Mouse (Mus musculus): ENCODE measurements around the gene Adgrv1. TPM values are rescaled to one million over a fixed set of nuclear protein-coding genes. Genes with fewer than 3 reads are reported as not detected.

Adgrv1 gene
- polyA plus RNA-seq, 1 experiment from 2014 or later: 2.7 TPM

- H3K36me3 ChIP-seq: no peaks in the 10 kb centered on the region
- H3K4me3 ChIP-seq: no peak overlapping the region
- no peak for DNase-seq (ENCODE audit: low spot score)
- no peaks in the 10 kb centered on the region for H3K4me1 ChIP-seq
- no peak overlapping the region for H3K27ac ChIP-seq
- WGBS: 85% methylated on average over 6 of the region's 6 CpGs
- H3K9me3 ChIP-seq: no peaks in the 10 kb centered on the region
- H3K27me3 ChIP-seq (ENCODE audit: insufficient read depth, poor library complexity, severe bottlenecking): no peaks in the 10 kb centered on the region
Observed at GRCm38 (mm10) chr13:81167450-81167849, 465.5 kb downstream of the Adgrv1 start.

DNA sequence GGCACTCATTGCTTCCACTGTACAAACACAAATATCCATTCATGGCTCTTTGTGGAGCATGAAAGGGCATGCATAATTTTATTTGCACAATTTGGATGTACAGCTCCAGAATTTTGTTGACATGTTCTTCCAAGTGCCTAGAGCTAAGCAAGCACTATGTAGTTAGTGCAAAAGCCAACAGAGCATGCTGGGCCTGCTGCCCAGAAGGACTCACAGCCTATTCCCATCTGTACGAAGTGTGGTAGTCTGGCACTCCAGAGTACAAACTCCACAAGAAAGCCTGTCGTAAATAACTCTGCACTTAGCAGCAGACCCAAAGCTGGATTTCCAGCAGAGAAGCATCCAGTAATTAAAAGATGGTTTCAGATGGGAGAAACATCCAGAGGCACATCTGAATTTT lies 473.1 kb downstream of the Adgrv1 start:
- no peak overlapping the region for H3K4me3 ChIP-seq
- no peaks in the 10 kb centered on the region for H3K36me3 ChIP-seq
- WGBS: 71% methylated on average over 2 of the region's 2 CpGs
- H3K27me3 ChIP-seq (ENCODE audit: insufficient read depth, poor library complexity, severe bottlenecking): no peaks in the 10 kb centered on the region
- no peak for DNase-seq (ENCODE audit: low spot score)
- no peak overlapping the region for H3K27ac ChIP-seq
- no peaks in the 10 kb centered on the region for H3K4me1 ChIP-seq
- H3K9me3 ChIP-seq: no peaks in the 10 kb centered on the region

GRCm38 (mm10) chr13:81155322-81155721 lies 477.6 kb downstream of the Adgrv1 start:
- no peaks in the 10 kb centered on the region for H3K4me1 ChIP-seq

DNA sequence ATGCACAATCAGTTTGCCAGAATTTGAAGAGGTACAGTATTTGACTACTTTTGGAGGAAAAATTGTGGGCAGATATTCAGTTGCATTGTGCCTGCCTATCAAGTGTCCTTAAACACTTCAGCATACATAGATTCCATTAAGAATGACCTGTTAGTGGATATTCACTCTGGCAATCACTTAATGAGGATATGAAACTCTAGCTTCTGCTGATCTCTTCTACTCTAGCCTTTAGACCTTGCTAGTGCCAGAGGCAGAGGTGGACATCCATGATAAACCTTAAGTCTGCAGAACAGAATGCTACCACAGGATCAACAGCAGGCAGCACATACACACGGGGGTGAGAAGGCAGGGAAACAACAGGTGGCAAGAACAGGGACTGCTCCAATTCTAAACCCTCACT lies 488.5 kb downstream of the Adgrv1 start:
- no peaks in the 10 kb centered on the region for H3K4me1 ChIP-seq
- H3K27ac ChIP-seq: no peak overlapping the region
- no peaks in the 10 kb centered on the region for H3K36me3 ChIP-seq
- H3K9me3 ChIP-seq: no peaks in the 10 kb centered on the region
- H3K27me3 ChIP-seq (ENCODE audit: insufficient read depth, poor library complexity, severe bottlenecking): no peaks in the 10 kb centered on the region
- H3K4me3 ChIP-seq: no peak overlapping the region
- DNase-seq (ENCODE audit: low spot score): no peak
- WGBS: 69% methylated on average over 1 of the region's 1 CpGs

More at GRCm38 (mm10) chr13:81155322-81155721, 477.6 kb downstream of the Adgrv1 start:
- no peaks in the 10 kb centered on the region for H3K27me3 ChIP-seq (ENCODE audit: insufficient read depth, poor library complexity, severe bottlenecking)
- H3K4me3 ChIP-seq: no peak overlapping the region
- no peak overlapping the region for H3K27ac ChIP-seq
- no peak for DNase-seq (ENCODE audit: low spot score)
- H3K9me3 ChIP-seq: no peaks in the 10 kb centered on the region
- H3K36me3 ChIP-seq: no peaks in the 10 kb centered on the region

DNA sequence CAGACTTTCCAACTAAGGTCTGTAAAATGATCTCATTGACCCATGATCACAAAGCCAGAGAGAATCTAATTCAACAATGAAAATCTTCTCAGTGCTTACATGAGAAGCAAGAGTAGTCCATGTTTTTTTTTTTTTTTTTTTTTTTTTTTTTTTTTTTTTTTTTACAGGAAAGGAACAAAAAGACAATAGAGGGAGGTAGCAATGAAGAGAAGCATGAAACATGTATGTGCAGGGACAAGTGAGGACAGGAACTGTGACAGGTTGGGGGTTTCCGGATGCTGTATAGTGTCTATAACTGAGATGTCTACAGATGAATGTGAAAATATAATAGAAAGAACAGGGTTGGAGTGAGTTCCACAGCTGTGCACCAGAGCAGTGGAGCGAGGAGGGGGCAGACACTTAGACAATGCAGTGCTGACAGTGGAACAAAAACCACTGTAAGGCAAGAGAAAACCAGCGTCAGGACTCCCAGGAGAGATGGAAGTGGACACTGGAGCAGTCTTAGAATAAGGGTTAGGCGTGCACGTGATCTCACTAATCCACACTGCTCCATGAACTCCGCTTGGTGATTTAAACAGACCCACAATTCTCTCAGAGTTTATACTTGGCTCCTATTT lies 490.6 kb downstream of the Adgrv1 start:
- no peaks in the 10 kb centered on the region for H3K27me3 ChIP-seq (ENCODE audit: insufficient read depth, poor library complexity, severe bottlenecking)
- H3K27ac ChIP-seq: no peak overlapping the region
- no peaks in the 10 kb centered on the region for H3K9me3 ChIP-seq
- DNase-seq (ENCODE audit: low spot score): no peak
- H3K4me1 ChIP-seq: no peaks in the 10 kb centered on the region
- 83% methylated on average over 6 of the region's 6 CpGs for WGBS
- H3K36me3 ChIP-seq: no peaks in the 10 kb centered on the region
- H3K4me3 ChIP-seq: no peak overlapping the region

DNA sequence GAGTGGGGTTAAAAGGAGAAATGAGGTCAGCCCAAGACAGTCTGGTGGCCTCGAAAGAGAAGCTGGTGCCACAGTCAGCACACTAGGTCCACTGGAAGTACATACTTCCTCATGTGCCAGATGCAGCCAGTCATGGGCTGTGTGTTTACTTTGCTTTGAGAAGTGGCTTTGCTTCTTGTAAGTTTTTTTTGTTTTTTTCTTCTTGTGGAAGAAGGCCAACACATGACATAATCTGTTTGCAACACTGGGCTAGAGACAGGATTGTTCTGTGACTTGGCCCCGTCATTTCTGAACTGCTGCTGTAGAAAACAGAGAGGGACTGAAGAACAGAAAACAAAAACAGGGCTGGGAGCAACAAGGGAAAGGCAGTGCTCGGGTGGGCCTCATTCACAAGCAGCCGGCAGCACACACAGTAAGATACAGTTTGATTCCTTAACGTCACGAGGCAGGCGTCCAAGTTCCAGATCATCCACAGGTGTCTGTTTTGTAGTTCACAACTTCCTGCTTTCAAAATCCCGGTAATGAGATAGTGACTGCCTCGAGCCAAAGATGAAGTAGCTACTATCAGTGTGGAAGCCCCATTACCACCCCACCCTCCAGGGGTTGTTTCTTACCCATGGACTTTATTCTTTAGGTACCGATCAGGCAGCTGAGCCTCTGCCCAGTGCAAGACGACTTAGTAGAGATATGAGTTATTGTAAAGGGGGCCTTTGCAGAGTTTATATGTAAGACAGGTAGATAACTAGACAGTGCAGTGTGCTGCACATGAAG lies 496.1 kb downstream of the Adgrv1 start:
- Histone ChIP-seq H3K4me3 (no peak overlapping the region), H3K27ac (no peak overlapping the region), H3K36me3 (no peaks in the 10 kb centered on the region), H3K27me3 (ENCODE audit: insufficient read depth, poor library complexity, severe bottlenecking) (no peaks in the 10 kb centered on the region), H3K9me3 (no peaks in the 10 kb centered on the region), H3K4me1 (peaks cover 33% of the 10 kb centered on the region)
- no peak for DNase-seq (ENCODE audit: low spot score)
- 56% methylated on average over 11 of the region's 11 CpGs for WGBS

- no peak overlapping the region for H3K27ac ChIP-seq
- H3K27me3 ChIP-seq (ENCODE audit: insufficient read depth, poor library complexity, severe bottlenecking): no peaks in the 10 kb centered on the region
- no peaks in the 10 kb centered on the region for H3K36me3 ChIP-seq
- no peaks in the 10 kb centered on the region for H3K9me3 ChIP-seq
- 81% methylated on average over 10 of the region's 10 CpGs for WGBS
- H3K4me3 ChIP-seq: no peak overlapping the region
- peaks cover 42% of the 10 kb centered on the region for H3K4me1 ChIP-seq
- DNase-seq (ENCODE audit: low spot score): no peak
Observed at GRCm38 (mm10) chr13:81135953-81136352, 497.0 kb downstream of the Adgrv1 start.

DNA sequence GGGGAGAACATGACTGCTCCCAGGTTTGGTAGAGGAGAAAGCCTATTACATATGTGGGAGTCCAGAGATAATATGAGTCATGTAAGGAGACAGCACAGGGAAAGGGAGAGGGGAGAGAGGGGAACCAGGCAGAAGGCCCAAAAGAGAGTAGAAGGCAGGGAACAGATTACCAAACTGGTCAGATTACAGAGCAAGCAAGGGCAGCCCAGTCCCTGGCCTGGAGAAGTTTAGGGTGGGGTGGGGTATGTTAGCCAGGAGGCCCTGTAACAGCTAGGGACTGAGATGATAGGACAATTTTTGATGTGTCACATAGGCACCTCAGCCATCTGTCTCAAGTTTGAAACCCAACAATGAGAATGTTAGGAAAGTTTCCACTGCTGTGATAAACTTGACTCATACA lies 498.5 kb downstream of the Adgrv1 start:
- no peaks in the 10 kb centered on the region for H3K27me3 ChIP-seq (ENCODE audit: insufficient read depth, poor library complexity, severe bottlenecking)
- H3K27ac ChIP-seq: no peak overlapping the region; the same call in 1 of the 2 replicates
- H3K9me3 ChIP-seq: no peaks in the 10 kb centered on the region
- H3K4me1 ChIP-seq: peaks cover 47% of the 10 kb centered on the region
- no peaks in the 10 kb centered on the region for H3K36me3 ChIP-seq
- H3K4me3 ChIP-seq: no peak overlapping the region
- no peak for DNase-seq (ENCODE audit: low spot score)

- H3K9me3 ChIP-seq: no peaks in the 10 kb centered on the region
- no peaks in the 10 kb centered on the region for H3K27me3 ChIP-seq (ENCODE audit: insufficient read depth, poor library complexity, severe bottlenecking)
- H3K36me3 ChIP-seq: no peaks in the 10 kb centered on the region
- no peak for DNase-seq (ENCODE audit: low spot score)
- 79% methylated on average over 4 of the region's 4 CpGs for WGBS
- H3K4me1 ChIP-seq: peaks cover 47% of the 10 kb centered on the region
- peak overlapping the region; percentile 42; the same call in 1 of the 2 replicates for H3K27ac ChIP-seq
- H3K4me3 ChIP-seq: no peak overlapping the region
Observed at GRCm38 (mm10) chr13:81133336-81133735, 499.6 kb downstream of the Adgrv1 start.

DNA sequence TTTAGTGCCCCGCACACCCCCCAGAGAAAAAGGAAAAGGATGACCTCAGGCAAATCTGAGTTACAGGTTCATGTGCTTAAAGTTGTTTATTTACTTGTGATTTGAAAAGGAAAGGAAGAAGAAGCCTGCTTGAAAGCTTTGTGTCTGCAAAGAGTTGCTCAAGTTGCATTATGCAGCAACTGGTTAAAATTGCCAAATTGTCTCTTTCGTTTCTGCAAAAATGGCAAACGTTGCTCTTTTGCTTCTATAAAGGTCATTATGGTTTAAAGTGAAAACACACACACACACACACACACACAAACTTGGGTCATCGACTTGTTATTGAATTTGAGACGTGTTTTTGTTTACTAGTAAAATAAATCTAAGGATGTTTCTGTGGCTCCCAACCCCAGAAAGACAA lies 500.3 kb downstream of the Adgrv1 start:
- DNase-seq (ENCODE audit: low spot score): no peak
- Histone ChIP-seq H3K4me3 (no peak overlapping the region), H3K9me3 (no peaks in the 10 kb centered on the region), H3K36me3 (no peaks in the 10 kb centered on the region), H3K27me3 (ENCODE audit: insufficient read depth, poor library complexity, severe bottlenecking) (no peaks in the 10 kb centered on the region), H3K4me1 (peaks cover 47% of the 10 kb centered on the region), H3K27ac (peak overlapping the region; percentile 81)
- WGBS: 76% methylated on average over 5 of the region's 5 CpGs

- Histone ChIP-seq H3K27me3 (ENCODE audit: insufficient read depth, poor library complexity, severe bottlenecking) (no peaks in the 10 kb centered on the region), H3K36me3 (no peaks in the 10 kb centered on the region), H3K27ac (peak overlapping the region; percentile 81), H3K4me3 (no peak overlapping the region; the same call in 1 of the 2 replicates), H3K9me3 (no peaks in the 10 kb centered on the region), H3K4me1 (peaks cover 44% of the 10 kb centered on the region)
- WGBS: 21% methylated on average over 6 of the region's 6 CpGs
- DNase-seq (ENCODE audit: low spot score): peak; percentile 78
Observed at GRCm38 (mm10) chr13:81131860-81132259, 501.1 kb downstream of the Adgrv1 start.

DNA sequence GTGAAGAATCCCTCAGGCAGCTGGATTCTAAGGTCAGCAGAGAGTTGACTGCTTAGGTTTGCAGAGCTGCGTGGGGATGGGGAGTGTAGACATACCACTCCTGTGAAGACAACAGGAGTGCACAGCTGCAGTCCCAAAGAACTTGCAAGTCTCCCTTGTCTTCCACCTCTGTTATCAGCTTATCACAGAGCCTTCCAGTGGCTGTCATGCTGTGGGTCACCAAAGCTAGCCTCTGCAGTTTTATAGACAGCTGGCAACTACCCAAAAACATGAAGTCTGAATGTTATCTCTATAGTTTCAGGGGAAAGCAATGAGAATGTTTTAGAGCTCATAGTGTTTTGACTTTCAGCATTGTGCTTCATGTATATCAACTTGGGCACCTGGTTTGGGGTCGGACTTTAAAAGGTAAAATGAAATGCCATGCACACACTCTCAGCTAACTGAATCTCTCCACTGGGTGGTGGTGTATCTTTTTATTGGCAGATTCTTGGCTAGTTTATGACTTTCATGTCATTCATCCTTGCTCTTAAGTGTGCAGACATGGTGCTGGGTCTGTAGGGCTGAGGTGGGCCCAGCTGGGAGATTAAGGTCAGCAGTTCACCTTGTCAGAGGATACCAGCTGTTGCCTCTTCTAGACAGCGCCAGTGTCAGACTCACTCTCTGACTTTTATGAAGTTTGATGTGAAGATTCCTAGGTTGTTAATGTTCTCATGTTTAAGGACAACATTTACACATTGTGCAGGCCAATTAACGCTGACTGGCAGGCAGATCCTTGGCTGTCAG lies 502.0 kb downstream of the Adgrv1 start:
- H3K4me1 ChIP-seq: peaks cover 39% of the 10 kb centered on the region
- H3K36me3 ChIP-seq: no peaks in the 10 kb centered on the region
- no peaks in the 10 kb centered on the region for H3K9me3 ChIP-seq
- peak overlapping the region; percentile 81 for H3K27ac ChIP-seq
- H3K27me3 ChIP-seq (ENCODE audit: insufficient read depth, poor library complexity, severe bottlenecking): no peaks in the 10 kb centered on the region
- H3K4me3 ChIP-seq: no peak overlapping the region
- no peak for DNase-seq (ENCODE audit: low spot score)
- WGBS: 55% methylated on average over 4 of the region's 4 CpGs

DNA sequence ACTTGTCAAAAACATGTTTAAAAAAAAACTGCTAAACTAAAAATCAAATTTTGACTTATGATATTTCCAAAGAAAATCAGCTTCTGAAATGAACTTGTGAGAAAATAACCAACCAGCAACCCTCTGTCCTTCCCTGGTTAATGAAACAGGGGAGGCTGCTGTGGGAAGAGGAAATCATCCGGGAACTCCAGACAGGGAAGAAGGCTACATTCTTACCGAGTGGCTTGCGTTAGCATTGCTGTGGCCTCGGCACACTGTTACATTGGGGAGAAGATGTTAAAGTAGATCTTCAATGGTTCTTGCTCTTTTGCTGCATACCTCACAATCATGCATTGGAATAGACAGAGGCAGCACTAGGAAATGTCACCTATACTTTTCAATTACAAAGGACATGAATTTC lies 507.1 kb downstream of the Adgrv1 start:
- DNase-seq (ENCODE audit: low spot score): no peak
- H3K27ac ChIP-seq: no peak overlapping the region
- H3K27me3 ChIP-seq (ENCODE audit: insufficient read depth, poor library complexity, severe bottlenecking): no peaks in the 10 kb centered on the region
- no peak overlapping the region for H3K4me3 ChIP-seq
- WGBS: 79% methylated on average over 4 of the region's 4 CpGs
- no peaks in the 10 kb centered on the region for H3K36me3 ChIP-seq
- no peaks in the 10 kb centered on the region for H3K9me3 ChIP-seq
- peaks cover 4% of the 10 kb centered on the region for H3K4me1 ChIP-seq

Measured in heart, embryonic 10.5 days (tissue).